Mouse (Mus musculus) heart, embryonic 11.5 days (tissue): ENCODE data around the gene Sytl3. TPM values are rescaled to one million over a fixed set of nuclear protein-coding genes. Genes with fewer than 3 reads are reported as not detected.

Source experiments
- ATAC-seq: fragments of 200-750 bp; cut with Nextera tagmentation; replicated peaks from 2 replicates; pipeline ENCODE4 v1.8.0; 2017; ENCODE audit warnings: moderate library complexity; ENCODE audit not compliant: insufficient number of reproducible peaks, low FRiP score, low TSS enrichment
- H3K27ac ChIP-seq: fragments of 300-500 bp; sonication (generic); 2 replicates; pipeline ENCODE4 v1.5.1; 2014; ENCODE audit warnings: mild to moderate bottlenecking, low read depth, low read length
- H3K27me3 ChIP-seq: fragments of 300-500 bp; sonication (generic); 2 replicates; pipeline ENCODE4 v1.6.1; 2014; ENCODE audit warnings: mild to moderate bottlenecking, low read length, mixed read lengths; ENCODE audit not compliant: control insufficient read depth, insufficient read depth
- H3K36me3 ChIP-seq: fragments of 300-500 bp; sonication (generic); 2 replicates; pipeline ENCODE4 v1.6.1; 2014; ENCODE audit warnings: mild to moderate bottlenecking, low read length, moderate library complexity, mixed read lengths; ENCODE audit not compliant: control insufficient read depth, insufficient read depth
- H3K4me1 ChIP-seq: fragments of 300-500 bp; sonication (generic); 2 replicates; pipeline ENCODE4 v1.6.1; 2014; ENCODE audit warnings: low read length; ENCODE audit not compliant: control insufficient read depth, insufficient read depth
- H3K4me2 ChIP-seq: fragments of 300-500 bp; sonication (generic); 2 replicates; pipeline ENCODE4 v1.6.1; 2014; ENCODE audit warnings: mild to moderate bottlenecking, moderate library complexity
- H3K4me3 ChIP-seq: fragments of 300-500 bp; sonication (generic); 2 replicates; pipeline ENCODE4 v1.5.1; 2014; ENCODE audit warnings: low read depth, low read length
- H3K9ac ChIP-seq: fragments of 300-500 bp; sonication (generic); 2 replicates; pipeline ENCODE4 v1.6.1; 2014; ENCODE audit warnings: mild to moderate bottlenecking, low read depth, low read length, moderate library complexity
- H3K9me3 ChIP-seq: fragments of 300-500 bp; sonication (generic); replicated peaks from 2 replicates; pipeline ENCODE4 v1.6.1; 2016; ENCODE audit warnings: low read length; ENCODE audit not compliant: control insufficient read depth
- WGBS: fragments of 180-500 bp; shearing (Covaris S2); extraction: QIAGEN DNeasy Blood & Tissue Kit; methylation state at CpG from one replicate; pipeline ENCODE4 v1.1.7; 2014; ENCODE audit not compliant: insufficient replicate concordance; 5-methylcytosine and 5-hydroxymethylcytosine counted together
- polyA plus RNA-seq: library from polyadenylated mRNA; unstranded; fragments of >200 nt; fragmentation: Nextera tagmentation; extraction: Ambion mirVana; gene quantifications from 2 replicates; pipeline ENCODE4 v1.2.1, GENCODE M21; 2014

Sytl3 gene
- polyA plus RNA-seq, 1 experiment from 2014 or later = 0.11 TPM

DNA sequence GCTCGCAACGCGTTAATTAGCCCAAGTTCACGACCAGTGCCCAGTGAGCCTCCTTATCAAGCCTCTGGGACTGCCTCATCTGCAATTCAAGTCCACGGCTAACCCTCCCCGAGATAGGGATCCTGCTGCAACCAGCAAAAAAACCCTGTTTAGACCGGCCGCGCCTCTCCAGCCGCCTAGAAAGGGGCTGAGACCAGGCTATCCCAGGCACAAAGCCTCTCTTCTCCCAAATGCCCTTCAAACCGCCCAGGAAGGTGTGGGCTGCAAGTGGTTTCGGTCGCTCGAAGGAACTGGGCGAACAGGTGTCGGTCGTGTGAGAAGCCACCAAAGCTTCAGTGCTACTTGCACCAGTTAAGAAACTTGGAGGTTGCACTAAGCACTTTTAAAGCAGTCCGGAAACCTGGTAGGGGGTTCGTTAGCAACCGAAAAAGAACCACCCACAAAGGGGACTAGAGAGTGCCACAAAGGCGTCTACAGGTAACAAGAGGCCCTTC, 123.2 kb downstream of the Sytl3 start:
- Histone ChIP-seq H3K4me2 (peak overlapping the region; percentile 81), H3K36me3 (no peaks in the 10 kb centered on the region), H3K27ac (peak overlapping the region; percentile 82), H3K9ac (peak overlapping the region; percentile 95), H3K9me3 (no peaks in the 10 kb centered on the region), H3K4me1 (peaks cover 14% of the 10 kb centered on the region), H3K4me3 (peak overlapping the region; percentile 91), H3K27me3 (no peaks in the 10 kb centered on the region)
- WGBS = under 1% methylated on average over 21 of the region's 21 CpGs
- ATAC-seq = peak; percentile 11; the same call in 1 of the 2 replicates

DNA sequence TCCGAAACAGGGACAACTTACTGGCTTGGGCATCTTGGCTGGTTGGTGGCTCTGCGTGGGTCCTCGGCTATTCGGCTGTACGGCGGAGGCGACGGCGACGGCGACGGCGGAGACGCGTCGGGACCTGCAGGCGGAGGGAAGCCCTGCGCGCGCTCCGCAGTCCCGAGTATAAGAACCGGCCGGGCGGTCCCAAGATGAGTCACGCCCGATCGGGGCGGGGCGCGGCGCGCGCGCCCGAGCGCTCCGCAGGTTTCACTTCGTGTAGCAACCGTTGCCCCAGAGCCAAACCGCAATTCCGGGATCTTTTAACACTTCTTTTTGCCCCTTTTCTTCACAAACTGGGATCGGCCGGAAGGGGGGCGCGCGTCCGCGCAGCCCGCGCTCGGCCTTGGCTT, 123.7 kb downstream of the Sytl3 start, which contains the start of gene Ezr:
Ezr (minus strand) TSS at position 174 of the 395 bp plus-strand sequence.
- peak within 1 kb of the TSS; percentile 91 for H3K4me3 ChIP-seq
- no peaks in the 10 kb centered on the region for H3K36me3 ChIP-seq
- peak within 1 kb of the TSS; percentile 82 for H3K27ac ChIP-seq
- under 1% methylated on average over 52 of the region's 52 CpGs for WGBS
- H3K4me1 ChIP-seq = peaks cover 14% of the 10 kb centered on the region
- peak; percentile 80 for ATAC-seq
- H3K9ac ChIP-seq = peak within 1 kb of the TSS; percentile 95
- H3K4me2 ChIP-seq = peak within 1 kb of the TSS; percentile 81
- no peaks in the 10 kb centered on the region for H3K9me3 ChIP-seq
- no peaks in the 10 kb centered on the region for H3K27me3 ChIP-seq

DNA sequence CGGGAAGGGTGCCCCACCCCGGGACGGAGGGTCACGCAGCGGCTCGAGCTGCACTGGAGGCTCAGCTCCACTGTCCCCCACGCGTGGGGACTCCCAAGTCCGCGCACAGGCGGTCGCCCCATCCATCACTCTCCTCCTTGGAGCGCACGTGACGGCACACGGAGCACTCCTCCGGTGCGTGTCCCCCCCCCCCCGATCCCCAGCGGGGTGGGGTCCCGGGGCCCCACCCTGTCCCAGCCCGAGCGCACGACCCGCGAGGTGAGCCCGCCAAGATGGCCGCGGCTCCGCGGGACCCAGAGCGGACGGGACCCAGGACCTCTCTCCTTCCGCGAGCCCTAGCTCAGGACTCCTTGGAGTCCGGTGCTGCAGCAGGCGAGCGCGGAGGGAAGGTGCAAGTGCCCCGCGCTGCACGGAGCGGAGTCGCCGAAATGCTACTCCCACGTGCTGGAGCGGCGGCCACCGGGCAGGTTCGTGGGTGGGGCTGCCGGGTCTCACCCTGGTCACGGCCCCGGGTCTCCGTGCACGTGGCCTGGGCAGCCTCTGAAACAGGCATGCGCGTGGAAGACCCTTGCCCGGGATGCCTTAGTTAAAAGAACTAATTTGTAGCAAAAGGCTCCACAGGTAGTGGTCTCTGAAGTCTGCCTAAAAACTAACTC, 124.2 kb downstream of the Sytl3 start:
- H3K4me1 ChIP-seq = peaks cover 11% of the 10 kb centered on the region
- peak overlapping the region; percentile 82 for H3K27ac ChIP-seq
- H3K4me2 ChIP-seq = peak overlapping the region; percentile 81
- no peaks in the 10 kb centered on the region for H3K27me3 ChIP-seq
- no peaks in the 10 kb centered on the region for H3K9me3 ChIP-seq
- WGBS = under 1% methylated on average over 54 of the region's 58 CpGs
- H3K9ac ChIP-seq = peak overlapping the region; percentile 95
- peak; percentile 51 for ATAC-seq
- no peaks in the 10 kb centered on the region for H3K36me3 ChIP-seq
- H3K4me3 ChIP-seq = peak overlapping the region; percentile 91

DNA sequence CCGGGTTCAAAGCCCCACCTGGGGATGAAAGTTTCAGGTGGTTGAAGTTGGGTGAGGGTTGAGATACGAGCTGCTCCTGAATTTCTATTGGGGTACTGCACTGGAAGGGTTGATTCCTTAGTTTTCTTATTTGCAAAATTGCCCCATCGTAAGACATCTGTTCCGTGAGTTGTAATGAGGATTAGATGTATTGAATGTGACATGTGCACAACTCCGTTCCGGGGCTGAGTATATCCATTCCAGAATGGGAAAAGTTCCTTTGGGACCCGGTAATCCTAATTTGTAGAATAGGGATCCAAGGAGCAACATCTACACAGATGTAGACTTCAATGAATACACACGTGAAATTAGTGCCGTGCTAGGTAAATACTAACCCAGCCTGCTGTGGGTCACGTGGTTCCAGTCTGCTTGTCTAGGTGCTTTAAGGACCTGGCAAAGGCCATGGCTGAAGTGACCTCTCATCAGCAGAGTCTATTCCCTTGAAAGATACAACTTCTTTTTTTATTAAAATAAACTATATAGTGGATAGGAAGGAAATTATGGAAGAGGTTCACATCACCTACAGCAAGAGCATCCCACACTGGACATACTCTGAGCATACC, 125.0 kb downstream of the Sytl3 start:
- H3K4me2 ChIP-seq = peak overlapping the region; percentile 81
- H3K36me3 ChIP-seq = no peaks in the 10 kb centered on the region
- H3K27ac ChIP-seq = no peak overlapping the region
- peak overlapping the region; percentile 95; the same call in 1 of the 2 replicates for H3K9ac ChIP-seq
- H3K4me3 ChIP-seq = peak overlapping the region; percentile 91
- H3K27me3 ChIP-seq = no peaks in the 10 kb centered on the region
- H3K9me3 ChIP-seq = no peaks in the 10 kb centered on the region
- 49% methylated on average over 10 of the region's 10 CpGs for WGBS
- H3K4me1 ChIP-seq = peaks cover 11% of the 10 kb centered on the region
- ATAC-seq = no peak

DNA sequence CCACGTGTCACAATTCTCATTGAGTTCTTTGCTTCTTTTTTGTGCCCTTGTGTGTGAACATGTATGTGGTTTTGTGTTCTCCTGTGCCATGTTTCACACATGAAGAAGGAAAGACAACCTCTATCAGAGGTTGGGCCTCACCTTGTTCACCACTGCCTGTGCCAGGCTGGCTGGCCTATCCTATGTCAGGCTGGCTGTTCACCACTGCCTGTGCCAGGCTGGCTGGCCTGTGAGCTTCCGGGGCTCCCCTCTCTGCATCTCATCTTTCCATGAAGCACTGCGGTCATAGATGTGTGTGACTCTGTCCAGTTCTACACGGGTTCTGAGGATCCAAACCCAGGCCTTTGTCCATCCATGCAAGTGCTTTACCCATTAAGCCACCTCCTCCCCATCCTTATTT, 128.3 kb downstream of the Sytl3 start:
- Histone ChIP-seq H3K4me3 (no peak overlapping the region), H3K27ac (no peak overlapping the region), H3K9ac (no peak overlapping the region), H3K36me3 (no peaks in the 10 kb centered on the region), H3K9me3 (no peaks in the 10 kb centered on the region), H3K4me2 (no peak overlapping the region), H3K4me1 (no peaks in the 10 kb centered on the region), H3K27me3 (no peaks in the 10 kb centered on the region)
- ATAC-seq = no peak
- WGBS = 73% methylated on average over 4 of the region's 4 CpGs

Other genes with a start within 250 kb of the Sytl3 start
- 468 and 486 TPM in 2 replicates for gene Dynlt1b, start 229.0 kb upstream of the Sytl3 start, polyA plus RNA-seq
- 18.1 and 25.8 TPM in 2 replicates for gene Dynlt1c, start 57.4 kb upstream of the Sytl3 start, polyA plus RNA-seq
- gene Dynlt1f, start 3.2 kb upstream of the Sytl3 start, polyA plus RNA-seq = 232 and 254 TPM in 2 replicates
- 89.2 and 109 TPM in 2 replicates for gene Ezr, start 123.7 kb downstream of the Sytl3 start, polyA plus RNA-seq